Comparison of ENCODE assay signal across 8 mouse cellular contexts in genomic region chr17:83873363-83874141, GRCm38 (mm10). TPM values are rescaled to one million over a fixed set of nuclear protein-coding genes. Genes with fewer than 3 reads are reported as not detected.
DNase-seq lines count a peak whose midpoint lies in the region; ATAC-seq and TF ChIP-seq lines count a peak whose summit lies in the region.

No protein-coding gene starts in this region.

- no peaks in the 10 kb centered on the region for H3K4me1 ChIP-seq in lung, adult 2 months (ENCODE audit: control insufficient read depth, insufficient read depth, low read length)

- ATAC-seq in activated CD4-positive, CD25-positive, alpha-beta regulatory T cell, adult 4 months, result no peak

- no peak for TF ChIP-seq CTCF in lung, adult 2 months (IDR thresholded peaks at IDR 0.05; ENCODE audit: insufficient read depth, low read length)

- WGBS in lung, adult 2 months, result 68% methylated on average over 19 of the region's 19 CpGs

- no peak for TF ChIP-seq POLR2A in lung, adult 2 months (IDR thresholded peaks at IDR 0.05; ENCODE audit: borderline replicate concordance, extremely low read depth, low read depth, low read length)

- intact Hi-C loops in heart, postnatal 14 days (cut with DNase I), result loop anchor here (2.0 kb wide), 2 partner anchors 319 to 511 kb away; no protein-coding TSS in a partner anchor

- peak; percentile 43 for DNase-seq in adrenal gland, adult 2 months
- DNase-seq in adrenal gland, postnatal 4 days (ENCODE audit: low spot score in 2 of 2), result no peak
- peak; percentile 25 to 51 for DNase-seq in adrenal gland, postnatal 36 days
- peak; percentile 76 for DNase-seq in heart, postnatal 14 days
- peak; percentile 32 for DNase-seq in lung, adult 2 months
- no peak for DNase-seq in yolk sac, embryonic 10.5 days (ENCODE audit: low spot score)
- DNase-seq in left cerebral cortex, adult 8-10 months (ENCODE audit: low spot score in 2 of 2), result no peak

- no peak overlapping the region for H3K4me3 ChIP-seq in lung, adult 2 months (replicated peaks; ENCODE audit: extremely low read depth, low read depth, low read length)

RNA-seq across cellular contexts. Expression of gene Haao, which starts 25.8 kb away (rescaled TPM):
- 1 to 10 TPM; 1.2 to 1.7 TPM for total RNA-seq in adrenal gland, adult 2 months (2021)
- polyA plus RNA-seq in adrenal gland, adult 2 months (2012; rRNA removed), result 1.6 and 1.8 TPM in 2 replicates
- 10 to 100 TPM in 1 of 2 experiments, 1 to 10 TPM in 1; 1.3 to 12.9 TPM for total RNA-seq in adrenal gland, postnatal 4 days (2021)
- total RNA-seq in adrenal gland, postnatal 36 days (2021), result under 1 TPM; 0.36 to 0.76 TPM
- total RNA-seq in heart, postnatal 14 days (2021), result not detected
- polyA plus RNA-seq in lung, adult 2 months (2012; rRNA removed), result 8.2 and 9.6 TPM in 2 replicates
- 1 to 10 TPM; 1.3 to 3.2 TPM for polyA plus RNA-seq in activated CD4-positive, CD25-positive, alpha-beta regulatory T cell, adult 4 months (2017; shearing (Covaris generic))
- under 1 TPM in 3 of 4 experiments, not detected in 1; 0.72 to 0.84 (median 0.78) TPM for total RNA-seq in left cerebral cortex, adult 8-10 months (2022)

Comparison
In these comparisons a context has a peak if more than half of its experiments do, and no peak if none do; other contexts are left out.
1. DNase-seq: peak in adrenal gland, adult 2 months (single experiment), adrenal gland, postnatal 36 days (2 of 2), heart, postnatal 14 days (2 of 2) and lung, adult 2 months (single experiment); none in adrenal gland, postnatal 4 days (0 of 2), yolk sac, embryonic 10.5 days (single experiment) and left cerebral cortex, adult 8-10 months (0 of 2).